Mouse (Mus musculus) naive thymus-derived CD4-positive, alpha-beta T cell, adult 2 months (primary cell): ENCODE data around the gene Crim1.

Experiments
- DNase-seq: peaks from one replicate; pipeline ENCODE4 v3.0.0-alpha.2; 2011; ENCODE audit warnings: low read depth

Gene Crim1

GRCm38 (mm10) chr17:78199626-78200560 lies at the start of gene Crim1:
Crim1 (plus strand) TSS chr17:78200248.
- DNase-seq, result peak; percentile 74

GRCm38 (mm10) chr17:78151479-78152282 lies 48.4 kb upstream of the Crim1 start:
- DNase-seq, result no peak

- DNase-seq, result peak; percentile 74
These were observed 36.8 kb upstream of the Crim1 start for GRCm38 (mm10) chr17:78163278-78163677.

GRCm38 (mm10) chr17:78163724-78164236 lies 36.3 kb upstream of the Crim1 start:
- no peak for DNase-seq

- DNase-seq, result no peak
These were observed 34.2 kb upstream of the Crim1 start for GRCm38 (mm10) chr17:78165855-78166254.

- DNase-seq, result no peak
These were observed 33.5 kb upstream of the Crim1 start for GRCm38 (mm10) chr17:78166566-78166965.

GRCm38 (mm10) chr17:78172371-78172770 lies 27.7 kb upstream of the Crim1 start:
- DNase-seq, result no peak

GRCm38 (mm10) chr17:78180766-78181165 lies 19.3 kb upstream of the Crim1 start:
- no peak for DNase-seq

GRCm38 (mm10) chr17:78196184-78196583 lies 3.9 kb upstream of the Crim1 start:
- DNase-seq, result no peak

- DNase-seq, result peak; percentile 56
These were observed 2.9 kb upstream of the Crim1 start for GRCm38 (mm10) chr17:78197111-78197510.

GRCm38 (mm10) chr17:78198140-78198539 lies 1.9 kb upstream of the Crim1 start:
- DNase-seq, result no peak

GRCm38 (mm10) chr17:78198820-78199219 lies 1.2 kb upstream of the Crim1 start:
- no peak for DNase-seq

GRCm38 (mm10) chr17:78199231-78199625 lies 820 bp upstream of the Crim1 start:
- no peak for DNase-seq

GRCm38 (mm10) chr17:78200561-78201220 lies 643 bp downstream of the Crim1 start:
- peak; percentile 63 for DNase-seq

- DNase-seq, result peak; percentile 54
These were observed 1.4 kb downstream of the Crim1 start for GRCm38 (mm10) chr17:78201221-78202058.

GRCm38 (mm10) chr17:78202221-78202620 lies 2.2 kb downstream of the Crim1 start:
- DNase-seq, result no peak

- DNase-seq, result no peak
These were observed 2.7 kb downstream of the Crim1 start for GRCm38 (mm10) chr17:78202756-78203155.

GRCm38 (mm10) chr17:78203478-78203877 lies 3.4 kb downstream of the Crim1 start:
- DNase-seq, result peak; percentile 49

- no peak for DNase-seq
These were observed 6.4 kb downstream of the Crim1 start for GRCm38 (mm10) chr17:78206421-78206820.

- no peak for DNase-seq
These were observed 7.2 kb downstream of the Crim1 start for GRCm38 (mm10) chr17:78207246-78207645.

GRCm38 (mm10) chr17:78208805-78209204 lies 8.8 kb downstream of the Crim1 start:
- DNase-seq, result no peak
